ENCODE assay signal across 18 mouse cellular contexts in genomic region chr19:4845846-4846245, GRCm38 (mm10). TPM values are rescaled to one million over a fixed set of nuclear protein-coding genes. Genes with fewer than 3 reads are reported as not detected.
"Had no signal": no experiment of that assay in that cellular context is flagged by ENCODE, and none has a peak within 500 bp of the region (broad histone marks: within the 10 kb centered on the region; RNA-seq: fewer than 3 reads in every experiment).

No protein-coding gene starts in this region.

- H3K27ac ChIP-seq: neural tube, embryonic 13.5 days; neural tube, embryonic 15.5 days; stomach, embryonic 15.5 days; stomach, postnatal 0 days had no signal

- H3K9ac ChIP-seq: neural tube, embryonic 13.5 days; neural tube, embryonic 15.5 days; stomach, embryonic 15.5 days had no signal

- H3K36me3 ChIP-seq: neural tube, embryonic 13.5 days; neural tube, embryonic 15.5 days; stomach, embryonic 15.5 days had no signal

- H3K4me1 ChIP-seq: neural tube, embryonic 13.5 days; neural tube, embryonic 15.5 days; stomach, embryonic 15.5 days had no signal

- H3K4me2 ChIP-seq: neural tube, embryonic 13.5 days; neural tube, embryonic 15.5 days; stomach, embryonic 15.5 days had no signal

- H3K4me3 ChIP-seq: neural tube, embryonic 13.5 days; neural tube, embryonic 15.5 days; stomach, embryonic 15.5 days had no signal

- H3K9me3 ChIP-seq: neural tube, embryonic 13.5 days; neural tube, embryonic 15.5 days; stomach, embryonic 15.5 days had no signal

- DNase-seq: retina, postnatal 1 day; right cerebral cortex, adult 18-20 months; right cerebral cortex, postnatal 14 days; right cerebral cortex, postnatal 25 days; right cerebral cortex, postnatal 4 days; spleen, adult 18-20 months; thymus, adult 18-20 months; thymus, adult 2 months; thymus, postnatal 14 days; thymus, postnatal 36 days; thymus, postnatal 4 days had no signal

RNA-seq across cellular contexts. Expression of gene Ccdc87, which starts 6.7 kb away (rescaled TPM):
- total RNA-seq: neutrophil, adult 5-6 weeks had no signal
- polyA plus RNA-seq: stomach, embryonic 15.5 days; stomach, embryonic 16.5 days; stomach, postnatal 0 days; thymus, postnatal 0 days had no signal

RNA-seq across cellular contexts. Expression of gene Actn3, which starts 31.9 kb away (rescaled TPM):
- total RNA-seq: neutrophil, adult 5-6 weeks had no signal
